Mouse (Mus musculus) brain, embryonic 14.5 days (tissue): ENCODE data around the gene Cops7a.

Experiments used
- CTCF ChIP-seq: fragments of 200-500 bp; IDR thresholded peaks from 2 replicates; pipeline ENCODE4 v1.5.1; 2012; ENCODE audit warnings: inconsistent platforms, mild to moderate bottlenecking, moderate library complexity, borderline replicate concordance; ENCODE audit not compliant: insufficient read depth, insufficient read length; ENCODE audit errors: extremely low read depth
- POLR2A ChIP-seq: fragments of 200-500 bp; IDR thresholded peaks from 2 replicates; pipeline ENCODE4 v1.6.1; 2012; ENCODE audit warnings: mild to moderate bottlenecking, inconsistent platforms, borderline replicate concordance; ENCODE audit not compliant: poor library complexity, insufficient read depth, insufficient read length, severe bottlenecking; ENCODE audit errors: extremely low read depth

DNA sequence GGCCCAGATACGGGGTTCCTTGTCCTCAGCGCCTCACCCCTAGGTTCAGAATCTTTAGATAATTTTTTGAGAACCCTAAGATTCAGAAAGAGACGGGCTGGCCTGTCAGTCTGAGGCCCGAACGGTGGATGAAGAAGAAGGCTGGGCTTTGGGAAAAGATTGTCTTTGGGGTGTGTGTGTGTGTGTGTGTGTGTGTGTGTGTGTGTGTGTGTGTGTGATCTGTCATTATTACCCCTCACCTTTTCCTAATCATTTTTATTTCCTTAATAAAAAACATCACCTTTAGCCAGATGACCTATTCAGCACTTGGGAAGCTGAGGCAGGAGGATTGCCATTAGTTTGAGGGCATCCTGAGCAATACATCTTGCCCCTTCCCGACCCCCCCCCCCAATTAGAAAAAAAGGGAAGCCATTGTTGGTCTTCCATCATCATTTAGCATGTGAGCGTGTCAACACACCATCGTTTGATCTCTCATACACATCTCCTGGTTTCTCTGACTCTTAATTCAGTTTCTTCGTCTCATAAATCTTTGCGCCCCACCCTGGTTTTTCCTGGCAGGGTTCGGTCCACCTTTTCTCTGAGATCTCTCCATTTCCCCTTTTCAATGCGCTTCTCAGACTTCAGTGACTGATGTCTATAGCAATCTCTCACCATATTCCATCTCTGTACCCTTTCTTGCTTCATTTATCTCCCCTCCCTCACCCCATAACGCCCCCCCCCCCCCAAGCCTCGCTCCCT is 46.3 kb downstream of the Cops7a start:
- TF ChIP-seq POLR2A (no peak), CTCF (no peak)
